ENCODE assay signal across 11 mouse cellular contexts in the genomic region with DNA sequence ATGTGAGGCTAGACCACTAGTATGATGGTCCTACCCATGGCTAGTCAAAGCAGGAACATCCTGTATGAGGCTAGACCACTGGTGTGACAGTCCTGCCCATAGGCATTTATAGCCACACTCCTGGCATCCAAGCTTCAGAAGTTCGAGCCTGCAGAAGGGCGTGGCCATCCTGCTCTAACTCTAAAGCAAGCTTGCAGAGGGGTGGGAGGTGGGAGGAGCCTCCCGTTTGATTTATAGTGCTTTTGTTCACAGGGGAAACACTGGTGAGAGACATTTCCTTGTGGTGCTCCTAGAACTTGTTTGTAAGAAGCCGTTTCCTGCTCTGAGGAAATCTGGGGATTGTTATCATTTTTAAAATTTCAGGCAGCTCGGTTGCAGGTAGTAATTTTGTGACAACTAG. TPM values are rescaled to one million over a fixed set of nuclear protein-coding genes. Genes with fewer than 3 reads are reported as not detected.
DNase-seq lines count a peak whose midpoint lies in the region; ATAC-seq lines count a peak whose summit lies in the region.
"Had no signal": no experiment of that assay in that cellular context is flagged by ENCODE, and none has a peak within 500 bp of the region (broad histone marks: within the 10 kb centered on the region; RNA-seq: fewer than 3 reads in every experiment).

No protein-coding gene starts in this region.

- H3K4me1 ChIP-seq in neural tube, embryonic 13.5 days (replicated peaks) = peaks cover 61% of the 10 kb centered on the region
- H3K4me1 ChIP-seq in intestine, embryonic 14.5 days (replicated peaks; ENCODE audit: control insufficient read depth, insufficient read depth, low read length) = peaks cover 19% of the 10 kb centered on the region

- no peak overlapping the region for H3K4me3 ChIP-seq in neural tube, embryonic 13.5 days
- no peak overlapping the region for H3K4me3 ChIP-seq in intestine, embryonic 14.5 days (ENCODE audit: low read depth, low read length)
- H3K4me3 ChIP-seq: embryonic facial prominence, embryonic 13.5 days had no signal

- H3K27ac ChIP-seq in neural tube, embryonic 13.5 days (replicated peaks) = peak overlapping the region; percentile 34; the same call in 1 of the 2 replicates
- peak overlapping the region; percentile 85 for H3K27ac ChIP-seq in intestine, embryonic 14.5 days (ENCODE audit: low read depth)
- H3K27ac ChIP-seq: macrophage had no signal

- no peak for DNase-seq in neural tube, embryonic 10.5 days (ENCODE audit: extremely low spot score, low spot score)
- DNase-seq in intestine, embryonic 14.5 days (ENCODE audit: low spot score) = no peak
- peak; percentile 57 to 74 for DNase-seq in lung, adult 18-20 months
- no peak for DNase-seq in thymus, postnatal 10 days (ENCODE audit: low spot score in 2 of 2)
- DNase-seq in urinary bladder, postnatal 10 days (ENCODE audit: low spot score) = no peak

- no peaks in the 10 kb centered on the region for H3K9me3 ChIP-seq in neural tube, embryonic 13.5 days
- H3K9me3 ChIP-seq in intestine, embryonic 14.5 days (ENCODE audit: control insufficient read depth, low read length) = no peaks in the 10 kb centered on the region
- H3K9me3 ChIP-seq: embryonic facial prominence, embryonic 13.5 days had no signal

- ATAC-seq in neural tube, embryonic 13.5 days (ENCODE audit: low read depth) = no peak
- ATAC-seq in intestine, embryonic 14.5 days (replicated peaks; ENCODE audit: low FRiP score, low TSS enrichment, low read depth) = no peak
- no peak for ATAC-seq in frontal cortex, adult (ENCODE audit: low TSS enrichment)
- ATAC-seq: hindbrain, embryonic 16.5 days; Patski had no signal

- WGBS in neural tube, embryonic 13.5 days = 28% methylated on average over 5 of the region's 5 CpGs
- WGBS in intestine, embryonic 14.5 days = 17% methylated on average over 5 of the region's 5 CpGs

- H3K9ac ChIP-seq in neural tube, embryonic 13.5 days = no peak overlapping the region
- no peak overlapping the region; the same call in 1 of the 2 replicates for H3K9ac ChIP-seq in intestine, embryonic 14.5 days (ENCODE audit: low read length)
- H3K9ac ChIP-seq: embryonic facial prominence, embryonic 13.5 days had no signal

- no peaks in the 10 kb centered on the region for H3K36me3 ChIP-seq in neural tube, embryonic 13.5 days
- H3K36me3 ChIP-seq in intestine, embryonic 14.5 days (ENCODE audit: control insufficient read depth, insufficient read depth, low read length) = no peaks in the 10 kb centered on the region
- H3K36me3 ChIP-seq: embryonic facial prominence, embryonic 13.5 days had no signal

- H3K4me2 ChIP-seq in neural tube, embryonic 13.5 days = no peak overlapping the region
- peak overlapping the region; percentile 32 for H3K4me2 ChIP-seq in intestine, embryonic 14.5 days (ENCODE audit: low read length)
- H3K4me2 ChIP-seq: embryonic facial prominence, embryonic 13.5 days had no signal

- H3K27me3 ChIP-seq in neural tube, embryonic 13.5 days = no peaks in the 10 kb centered on the region
- no peaks in the 10 kb centered on the region for H3K27me3 ChIP-seq in intestine, embryonic 14.5 days (replicated peaks; ENCODE audit: control insufficient read depth, insufficient read depth, low read length)
- H3K27me3 ChIP-seq: embryonic facial prominence, embryonic 13.5 days; Patski had no signal

RNA-seq across cellular contexts. Expression of gene Mcf2l, which starts 56.7 kb away (rescaled TPM):
- 107 and 116 TPM in 2 replicates for polyA plus RNA-seq in neural tube, embryonic 13.5 days (2015; fragmentation: Nextera tagmentation; extraction: Ambion mirVana)
- 17.4 and 19.4 TPM in 2 replicates for polyA plus RNA-seq in intestine, embryonic 14.5 days (2014; fragmentation: Nextera tagmentation; extraction: Ambion mirVana)

Comparison
In these comparisons a context has a peak if more than half of its experiments do, and no peak if none do; other contexts are left out.
1. DNase-seq: peak in lung, adult 18-20 months (2 of 2); none in neural tube, embryonic 10.5 days (single experiment), intestine, embryonic 14.5 days (single experiment), thymus, postnatal 10 days (0 of 2) and urinary bladder, postnatal 10 days (single experiment).